Mouse (Mus musculus) lung, adult 18-20 months (tissue): ENCODE results near the gene Fam76b.
"Not testable (repeated sequence)": the region's sequence is repeated elsewhere in the genome, so short reads cannot be mapped to it uniquely, and the experiment has no call there.

Source experiments
- DNase-seq, 2 experiments: peaks; one replicate each; pipeline ENCODE4 v3.0.0; 2022; ENCODE audit warnings: mixed read lengths in 2 of 2

Fam76b gene

GRCm38 (mm10) chr9:13827406-13828086 lies at the start of gene Fam76b:
TSS of gene Fam76b (plus strand) at chr9:13827716.
- DNase-seq: peak; percentile 100

GRCm38 (mm10) chr9:13781985-13782384 lies 45.5 kb upstream of the Fam76b start:
- DNase-seq: no peak

DNA sequence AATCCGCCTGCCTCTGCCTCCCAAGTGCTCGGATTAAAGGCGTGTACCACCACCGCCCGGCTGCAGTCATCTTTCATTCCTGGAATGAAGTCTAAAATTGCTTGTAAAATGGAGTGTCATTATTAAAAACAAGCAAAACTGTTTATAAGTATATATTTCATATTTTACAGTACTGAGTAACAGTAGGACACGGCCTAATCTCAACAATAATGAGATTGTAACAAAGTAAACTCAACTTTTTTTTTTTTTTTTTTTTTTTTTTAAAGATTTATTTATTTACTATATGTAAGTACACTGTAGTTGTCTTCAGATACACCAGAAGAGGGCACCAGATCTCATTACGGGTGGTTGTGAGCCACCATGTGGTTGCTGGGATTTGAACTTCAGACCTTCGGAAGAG lies 36.7 kb upstream of the Fam76b start:
- DNase-seq: not testable (repeated sequence)

- DNase-seq: no peak
Observed at GRCm38 (mm10) chr9:13794302-13794701, 33.2 kb upstream of the Fam76b start.

- DNase-seq: no peak
Observed at GRCm38 (mm10) chr9:13794756-13795155, 32.8 kb upstream of the Fam76b start.

DNA sequence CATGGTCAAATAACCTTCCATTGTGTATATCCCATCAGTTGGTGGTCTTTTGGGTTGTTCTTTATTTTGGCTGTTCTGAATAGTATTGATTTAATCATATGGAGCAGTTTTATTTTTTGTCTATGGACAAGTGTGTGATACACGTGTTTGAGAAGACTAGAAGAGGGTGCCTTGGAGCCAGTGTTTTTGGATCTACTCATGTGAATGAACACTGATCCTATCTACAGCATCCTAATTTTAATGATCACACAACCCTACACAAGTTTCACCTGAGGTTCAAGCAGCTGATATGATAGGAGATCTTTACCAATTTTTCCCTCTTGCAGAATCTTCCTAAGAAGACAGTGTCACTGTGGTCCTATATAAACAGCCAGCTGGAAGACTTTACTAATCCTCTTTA lies 23.0 kb upstream of the Fam76b start:
- no peak for DNase-seq

DNA sequence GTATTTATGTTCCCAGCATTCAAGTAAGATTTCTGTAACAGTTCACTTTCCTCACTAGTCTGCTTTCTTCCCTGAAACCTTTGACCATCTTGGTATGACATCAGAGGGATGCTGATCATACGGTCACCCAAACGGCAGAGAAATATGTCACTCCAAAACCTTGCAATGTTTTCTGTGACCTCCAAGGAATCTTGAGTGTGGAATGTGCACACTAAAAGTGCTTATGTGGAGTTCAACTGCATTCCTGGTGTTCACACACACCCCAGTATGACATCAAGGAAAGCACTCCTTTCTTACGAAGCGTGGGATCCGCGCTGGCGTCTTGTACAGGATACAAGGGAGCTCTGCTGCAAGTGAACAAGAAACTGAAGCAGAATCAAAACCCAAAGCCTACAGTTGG lies 20.7 kb upstream of the Fam76b start:
- DNase-seq: peak in 1 of 2 experiments; percentile 1

DNA sequence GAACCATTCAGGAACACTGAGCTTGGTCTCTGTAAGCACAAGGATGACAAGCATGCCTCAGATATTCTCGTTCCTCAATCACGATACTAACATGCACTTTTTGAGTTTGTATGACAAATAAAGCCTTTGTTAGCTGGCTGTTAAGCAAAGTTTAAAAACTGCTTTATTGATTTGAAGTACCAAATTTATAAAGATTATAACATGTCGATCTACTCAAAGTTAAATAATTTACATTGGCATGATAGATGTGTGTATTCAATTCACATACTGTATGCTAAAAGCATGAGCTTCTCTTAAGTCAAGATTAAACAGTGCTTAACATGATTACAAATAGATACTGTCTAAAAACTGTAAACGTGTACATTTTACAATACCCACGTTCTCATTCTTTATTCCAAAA lies 19.9 kb upstream of the Fam76b start:
- no peak for DNase-seq

DNA sequence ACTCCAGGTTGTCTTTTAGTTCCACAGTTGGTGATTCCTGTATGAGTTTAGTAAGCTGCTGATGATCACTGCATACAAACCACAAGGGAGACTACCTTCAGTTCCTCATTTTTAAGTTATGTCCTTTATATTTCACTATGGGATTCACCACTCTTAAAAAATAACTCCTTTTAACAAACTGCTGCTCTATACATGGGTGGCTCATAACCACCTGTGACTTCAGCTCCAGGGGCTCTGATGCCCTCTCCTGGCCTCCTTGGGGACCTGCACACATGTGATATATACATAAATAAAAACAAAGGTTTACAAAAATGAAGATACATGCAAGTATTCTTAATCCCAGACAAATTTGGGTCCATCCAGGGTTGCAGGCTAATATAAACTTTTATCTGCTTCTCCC lies 17.6 kb upstream of the Fam76b start:
- no peak for DNase-seq

GRCm38 (mm10) chr9:13818369-13818768 lies 9.1 kb upstream of the Fam76b start:
- no peak for DNase-seq

- no peak for DNase-seq
Observed at GRCm38 (mm10) chr9:13820774-13821173, 6.7 kb upstream of the Fam76b start.

DNA sequence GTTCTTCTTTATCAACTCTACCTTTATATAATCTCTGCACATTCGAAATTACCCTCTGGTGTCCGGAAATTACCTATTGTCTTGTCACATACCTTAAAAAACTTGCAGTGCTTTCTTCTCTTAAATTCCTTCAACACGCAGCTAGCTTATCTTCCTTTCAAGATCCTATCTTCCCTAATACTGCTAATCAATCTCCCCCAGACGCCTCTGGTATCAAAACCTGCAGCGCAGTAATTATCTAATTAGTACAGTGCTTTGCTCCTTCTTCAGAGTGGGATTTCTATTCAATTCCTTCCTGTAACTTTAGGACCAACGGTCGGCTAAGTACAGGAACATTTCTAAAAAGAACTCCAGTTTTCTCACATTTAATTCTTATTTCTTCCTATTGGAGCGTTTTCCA lies 1.6 kb upstream of the Fam76b start:
- DNase-seq: no peak

DNA sequence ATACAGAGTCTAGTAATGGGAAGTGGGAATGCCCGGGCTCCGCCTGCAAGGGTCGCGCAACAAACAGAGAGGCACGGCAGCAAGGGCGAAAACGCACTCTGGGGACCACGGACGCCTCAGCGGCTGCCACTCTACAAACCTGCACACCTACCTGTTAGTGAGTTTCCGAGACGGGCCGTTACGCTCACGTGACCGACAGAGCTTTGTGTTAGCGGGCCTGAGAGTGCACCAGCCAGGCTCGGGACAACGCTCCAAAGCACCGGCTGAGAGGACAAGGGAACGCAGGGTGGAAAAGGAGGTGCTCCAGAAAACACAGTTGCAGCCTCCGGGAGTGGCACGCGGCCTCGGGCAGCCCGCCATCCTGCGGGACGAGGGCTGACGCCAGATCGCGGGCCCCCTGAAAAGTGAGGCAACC lies 1.1 kb upstream of the Fam76b start:
- peak; percentile 68 to 75 for DNase-seq

DNA sequence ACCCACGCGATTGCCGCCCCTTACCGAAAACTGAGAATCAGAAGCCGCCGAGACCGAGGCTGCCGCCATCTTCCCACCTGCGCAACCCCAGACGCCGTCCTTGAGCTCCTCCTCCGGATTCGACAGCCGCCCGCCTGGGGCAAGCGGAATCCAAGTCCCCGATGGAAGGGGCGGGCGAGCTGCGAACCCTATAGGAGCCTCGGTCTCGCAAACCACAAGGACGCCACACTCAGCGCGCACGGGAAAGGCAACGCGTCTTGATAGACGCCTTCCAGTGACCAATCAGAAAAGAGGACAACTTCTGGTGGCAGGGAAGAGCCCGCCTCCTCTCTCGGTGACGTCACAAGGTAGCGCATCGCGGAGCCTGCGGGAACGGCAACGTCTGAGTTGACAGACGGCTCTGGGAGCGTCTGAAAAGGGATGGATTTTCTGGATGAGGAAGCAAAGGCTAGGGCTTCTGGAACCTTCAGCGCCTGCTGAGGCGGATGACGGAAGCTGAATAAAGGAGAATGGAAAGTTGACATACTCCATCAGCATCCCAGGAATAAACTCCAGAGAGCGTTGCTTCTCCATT lies 597 bp upstream of the Fam76b start, which contains the start of gene Cep57:
TSS of gene Cep57 (minus strand) at position 276 of the 574 bp plus-strand sequence.
- DNase-seq: peak; percentile 96 to 97

GRCm38 (mm10) chr9:13828087-13828441 lies 548 bp downstream of the Fam76b start:
- DNase-seq: no peak

- no peak for DNase-seq
Observed at GRCm38 (mm10) chr9:13835256-13835655, 7.7 kb downstream of the Fam76b start.

DNA sequence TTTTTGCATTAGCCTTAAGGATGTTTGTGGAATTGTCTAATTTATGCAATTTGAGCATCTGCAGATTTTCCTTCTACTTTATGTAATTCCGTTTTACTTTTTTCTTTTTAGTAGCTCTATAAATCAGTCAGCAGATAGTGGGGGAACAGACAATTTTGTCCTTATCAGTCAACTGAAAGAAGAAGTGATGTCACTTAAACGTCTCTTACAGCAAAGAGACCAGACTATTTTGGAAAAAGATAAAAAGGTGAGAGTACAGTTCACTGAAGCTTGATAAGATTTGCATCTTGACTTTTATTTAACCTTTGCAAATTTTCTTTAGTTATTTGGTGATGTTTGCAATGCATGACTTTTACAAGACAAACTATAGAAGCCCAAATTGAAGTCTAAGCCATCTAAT lies 9.2 kb downstream of the Fam76b start:
- DNase-seq: no peak

DNA sequence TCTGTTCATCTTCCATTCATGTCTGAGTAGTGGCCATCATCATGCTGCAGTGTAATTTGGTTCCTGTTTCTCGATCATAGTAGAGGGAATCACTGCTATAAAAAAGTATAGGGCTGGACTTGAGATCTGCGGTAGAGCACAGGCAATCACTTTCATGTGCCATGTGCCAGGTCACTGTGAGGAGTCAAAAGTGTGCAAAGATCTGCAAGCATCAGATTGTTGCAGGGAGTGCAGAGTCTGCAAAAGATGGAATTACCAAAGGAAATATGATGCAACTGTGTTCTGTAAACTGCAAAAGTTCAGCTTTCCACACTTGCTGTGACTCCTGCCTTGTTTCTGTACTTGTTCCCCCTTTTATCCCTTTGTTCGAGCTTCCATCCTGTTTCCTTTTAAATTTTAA lies 20.1 kb downstream of the Fam76b start:
- no peak for DNase-seq

- no peak for DNase-seq
Observed at GRCm38 (mm10) chr9:13848481-13849480, 21.3 kb downstream of the Fam76b start.

GRCm38 (mm10) chr9:13853876-13854275 lies 26.4 kb downstream of the Fam76b start:
- no peak for DNase-seq

DNA sequence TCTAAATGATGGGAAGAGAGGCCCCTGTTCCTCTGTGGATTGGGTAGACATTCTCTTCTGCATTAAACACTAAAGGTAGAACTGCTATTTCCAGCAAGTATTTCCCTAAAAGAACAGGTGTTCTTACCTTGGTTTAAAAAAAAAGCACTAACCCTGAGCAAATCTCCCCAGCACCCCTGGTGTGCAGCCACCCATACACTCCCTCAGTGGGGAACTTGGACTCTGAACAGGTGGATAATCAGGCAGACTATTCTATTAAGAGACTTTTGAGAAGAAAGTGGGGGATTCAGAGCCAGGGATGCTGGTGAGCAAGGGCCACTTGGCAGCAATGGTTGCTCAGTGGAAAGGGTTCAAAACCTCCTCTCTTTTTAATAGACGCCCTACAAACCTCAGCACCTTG lies 28.7 kb downstream of the Fam76b start:
- DNase-seq: no peak

GRCm38 (mm10) chr9:13856777-13857176 lies 29.3 kb downstream of the Fam76b start:
- DNase-seq: no peak

- no peak for DNase-seq
Observed at GRCm38 (mm10) chr9:13867646-13868045, 40.1 kb downstream of the Fam76b start.

- no peak for DNase-seq
Observed at GRCm38 (mm10) chr9:13871631-13872030, 44.1 kb downstream of the Fam76b start.
